Mouse (Mus musculus) erythroblast, embryonic 14.5 days (primary cell): ENCODE data around the gene Cd28.

Experiments
- GATA1 ChIP-seq: IDR thresholded peaks from 2 replicates; pipeline ENCODE4 v1.6.1; 2012; ENCODE audit warnings: low read length, inconsistent platforms, mixed read lengths
- TAL1 ChIP-seq: IDR thresholded peaks from 3 replicates; pipeline ENCODE4 v1.6.1; 2012; ENCODE audit warnings: low read length, inconsistent platforms, mixed read lengths

DNA sequence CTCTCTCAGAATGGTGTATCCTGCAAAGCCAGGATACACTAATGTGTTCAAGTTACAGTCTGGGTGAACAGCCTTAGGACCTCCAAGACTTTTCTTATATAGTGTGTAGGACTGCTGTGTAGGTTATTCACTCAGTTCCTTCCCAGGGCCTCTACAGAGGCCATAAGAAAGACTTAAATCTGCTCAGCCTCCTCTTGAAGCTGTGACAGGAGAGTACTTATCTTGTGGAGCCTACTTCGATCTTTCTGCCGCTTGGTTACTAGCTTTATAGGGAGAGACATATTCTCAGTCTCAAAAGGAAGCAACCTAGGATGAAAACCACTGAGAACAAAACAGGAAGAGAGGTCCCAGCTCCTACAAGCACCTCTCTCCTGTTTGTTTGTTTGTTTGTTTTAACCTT is 62.6 kb downstream of the Cd28 start:
- TF ChIP-seq GATA1, result no peak
- no peak for TF ChIP-seq TAL1
